Mouse (Mus musculus) NIH3T3 (cell line): Measurements from ENCODE around the gene Lmx1b.
A peak's percentile ranks its signal among the peaks of the same experiment; 100 is the strongest.

Experiments used
- DNase-seq: peaks from one replicate; pipeline ENCODE4 v3.0.0-alpha.2; 2012; ENCODE audit warnings: low read depth

Lmx1b gene

GRCm38 (mm10) chr2:33542696-33543428 is 97.4 kb downstream of the Lmx1b start:
- peak; percentile 67 for DNase-seq

GRCm38 (mm10) chr2:33525274-33526055 is 114.8 kb downstream of the Lmx1b start:
- DNase-seq, result no peak

- no peak for DNase-seq
Measured at GRCm38 (mm10) chr2:33515856-33516255, 124.5 kb downstream of the Lmx1b start.

GRCm38 (mm10) chr2:33515431-33515830 is 124.9 kb downstream of the Lmx1b start:
- no peak for DNase-seq
